Mouse (Mus musculus) kidney, adult 8-10 months (tissue): ENCODE data around the gene Il23a.
"Not testable (repeated sequence)": the region's sequence is repeated elsewhere in the genome, so short reads cannot be mapped to it uniquely, and the experiment has no call there.

Source experiments
- DNase-seq, 2 experiments: peaks; one replicate each; pipeline ENCODE4 v3.0.0; 2022

Gene Il23a

DNA sequence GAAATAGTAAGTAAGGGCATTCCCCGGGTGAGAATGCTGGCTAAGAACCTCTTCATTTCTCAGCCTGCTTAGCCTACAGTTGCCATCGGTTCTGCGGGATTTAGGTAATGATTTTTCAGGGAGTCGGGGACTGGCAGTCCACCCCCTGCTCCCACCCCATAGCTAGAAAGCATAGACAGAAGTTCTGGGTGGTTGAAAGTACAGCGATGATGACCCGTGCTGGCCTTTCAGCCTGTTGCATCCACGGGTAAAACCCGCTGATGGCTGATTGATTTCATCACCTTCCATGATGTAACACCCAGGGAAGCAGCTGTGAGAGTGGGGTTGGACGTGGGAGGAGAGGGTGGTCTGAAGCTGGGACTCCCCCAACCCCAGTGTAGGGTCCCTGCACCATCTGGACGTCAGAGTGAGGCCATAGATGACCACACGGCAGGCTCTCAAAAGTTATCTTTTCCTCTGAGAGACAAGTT, at the start of gene Il23a:
Gene Il23a (minus strand): TSS at position 51 of the 470 bp plus-strand sequence.
- no peak for DNase-seq

GRCm38 (mm10) chr10:128347541-128347940, 49.0 kb upstream of the Il23a start:
- DNase-seq: no peak

DNA sequence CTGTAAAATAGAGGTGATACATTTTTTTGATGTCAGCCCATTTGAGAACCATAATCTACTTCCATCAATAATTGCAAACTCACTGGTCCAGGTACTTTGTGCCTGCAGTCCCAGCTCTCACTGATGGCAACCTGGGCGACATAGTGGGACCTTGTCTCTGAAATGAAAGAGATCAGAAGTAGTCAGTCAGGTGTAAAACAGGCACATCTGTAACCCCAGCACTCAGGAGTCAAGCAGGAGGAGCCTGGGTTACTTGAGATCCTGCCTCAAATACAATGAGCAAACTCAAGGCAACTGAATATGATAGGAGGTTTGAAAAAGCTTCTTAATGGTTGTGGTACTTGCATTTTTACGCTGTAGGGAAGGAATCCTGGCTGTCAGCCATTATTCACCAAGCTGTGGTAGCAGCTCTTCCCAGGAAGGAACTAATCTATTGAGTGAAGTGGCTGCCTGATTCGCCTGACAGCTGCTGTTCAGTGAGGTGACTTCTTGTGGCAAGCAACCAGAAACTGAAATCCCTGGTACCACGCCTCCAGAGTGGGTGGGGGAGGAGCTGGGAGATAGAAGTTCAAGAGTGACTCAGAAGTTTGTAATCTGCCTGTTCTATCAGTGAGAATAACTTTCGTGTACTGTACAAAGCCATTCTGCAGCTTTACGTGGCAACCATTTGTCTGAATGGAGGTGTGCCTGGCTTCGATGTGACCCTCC, 46.2 kb upstream of the Il23a start:
- peak; percentile 77 to 80 for DNase-seq

GRCm38 (mm10) chr10:128343436-128343835, 44.9 kb upstream of the Il23a start:
- DNase-seq: no peak

GRCm38 (mm10) chr10:128340257-128340656, 41.7 kb upstream of the Il23a start:
- DNase-seq: no peak

- DNase-seq: no peak
These were observed 40.4 kb upstream of the Il23a start for GRCm38 (mm10) chr10:128338948-128339347.

DNA sequence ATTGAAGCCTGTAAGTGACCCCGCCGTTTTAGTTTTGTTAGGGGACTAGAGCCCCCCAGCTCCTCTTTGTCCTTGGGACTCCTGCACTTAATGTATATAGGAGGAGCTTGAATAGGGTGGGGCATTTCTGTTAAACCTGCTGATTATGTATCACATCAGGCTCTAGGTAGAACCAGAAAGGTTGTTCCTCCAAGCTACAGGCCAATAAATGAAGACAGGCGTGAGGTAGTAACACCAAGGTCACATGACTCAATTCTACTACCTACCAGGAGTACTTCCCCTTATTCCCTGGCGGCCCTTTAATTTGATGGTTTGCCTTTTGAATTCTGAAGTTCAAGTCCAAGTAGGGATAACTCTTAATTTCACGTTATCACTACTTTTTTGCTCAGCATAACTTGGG, 39.9 kb upstream of the Il23a start:
- DNase-seq: peak in 1 of 2 experiments; percentile 18

DNA sequence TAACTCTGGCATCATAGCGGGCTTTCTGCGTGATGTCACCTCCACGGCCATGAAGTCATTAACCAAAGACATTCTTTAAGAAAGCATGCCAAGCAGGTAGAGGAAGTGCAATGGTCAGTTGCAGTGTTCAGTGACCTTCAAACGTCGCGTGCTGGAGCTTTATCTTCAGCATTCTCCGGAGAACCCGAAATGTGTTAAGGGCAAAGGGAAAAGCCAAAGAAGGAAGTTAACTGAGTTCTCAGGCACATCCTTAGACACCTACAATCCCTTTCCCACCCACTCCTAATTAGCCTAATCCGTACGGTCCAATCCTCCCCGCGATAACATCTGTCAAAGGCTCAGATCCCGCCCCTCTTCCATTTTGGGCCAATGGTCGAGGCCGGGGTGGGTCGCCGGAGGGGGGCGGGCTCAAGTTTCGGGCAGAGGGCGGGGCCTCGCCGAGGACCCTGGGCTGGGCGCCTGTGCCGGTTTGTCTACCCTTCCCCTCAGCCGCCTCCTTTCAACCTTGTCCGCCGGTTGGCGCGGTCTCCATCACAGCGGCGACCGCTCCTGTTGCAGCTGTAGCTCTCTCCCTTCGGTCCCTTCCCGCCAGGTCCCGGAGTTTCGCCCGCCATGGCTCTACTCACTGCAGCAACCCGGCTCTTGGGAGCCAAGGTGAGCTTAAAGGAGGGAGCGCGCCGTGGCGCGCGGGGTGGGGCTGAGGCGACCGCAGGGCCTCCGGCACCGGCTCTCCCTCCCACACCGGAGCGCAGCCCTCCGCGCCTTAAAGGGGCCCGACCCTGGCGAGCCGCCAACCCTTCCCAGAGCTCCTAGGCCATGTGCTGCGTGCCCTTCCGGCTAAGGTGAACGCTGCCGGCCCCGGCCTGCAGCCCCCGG, 39.0 kb upstream of the Il23a start, which contains the start of gene Cs:
Gene Cs (plus strand): TSS at position 429 of the 876 bp plus-strand sequence.
- DNase-seq: peak; percentile 96 to 97

- no peak for DNase-seq
These were observed 38.0 kb upstream of the Il23a start for GRCm38 (mm10) chr10:128336597-128336996.

GRCm38 (mm10) chr10:128336195-128336594, 37.6 kb upstream of the Il23a start:
- peak; percentile 23 to 43 for DNase-seq

DNA sequence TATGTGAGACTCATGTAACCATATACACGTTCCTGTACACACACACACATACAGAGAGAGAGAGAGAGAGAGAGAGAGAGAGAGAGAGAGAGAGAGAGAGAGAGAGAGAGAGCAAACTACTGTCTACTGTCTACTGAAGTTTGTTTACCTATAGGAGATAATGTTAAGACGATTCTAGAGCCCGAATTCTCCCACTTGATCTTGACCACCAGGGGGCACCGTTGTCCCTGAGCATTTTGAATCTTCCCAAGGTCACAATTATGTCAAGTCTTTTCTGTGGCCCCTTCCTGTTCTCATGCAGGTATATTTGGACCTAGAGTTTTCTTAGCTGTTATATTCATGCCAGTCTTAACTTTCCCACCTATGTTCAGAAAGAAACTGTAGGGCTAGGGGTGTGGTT, 37.0 kb upstream of the Il23a start:
- peak; percentile 66 to 89 for DNase-seq

DNA sequence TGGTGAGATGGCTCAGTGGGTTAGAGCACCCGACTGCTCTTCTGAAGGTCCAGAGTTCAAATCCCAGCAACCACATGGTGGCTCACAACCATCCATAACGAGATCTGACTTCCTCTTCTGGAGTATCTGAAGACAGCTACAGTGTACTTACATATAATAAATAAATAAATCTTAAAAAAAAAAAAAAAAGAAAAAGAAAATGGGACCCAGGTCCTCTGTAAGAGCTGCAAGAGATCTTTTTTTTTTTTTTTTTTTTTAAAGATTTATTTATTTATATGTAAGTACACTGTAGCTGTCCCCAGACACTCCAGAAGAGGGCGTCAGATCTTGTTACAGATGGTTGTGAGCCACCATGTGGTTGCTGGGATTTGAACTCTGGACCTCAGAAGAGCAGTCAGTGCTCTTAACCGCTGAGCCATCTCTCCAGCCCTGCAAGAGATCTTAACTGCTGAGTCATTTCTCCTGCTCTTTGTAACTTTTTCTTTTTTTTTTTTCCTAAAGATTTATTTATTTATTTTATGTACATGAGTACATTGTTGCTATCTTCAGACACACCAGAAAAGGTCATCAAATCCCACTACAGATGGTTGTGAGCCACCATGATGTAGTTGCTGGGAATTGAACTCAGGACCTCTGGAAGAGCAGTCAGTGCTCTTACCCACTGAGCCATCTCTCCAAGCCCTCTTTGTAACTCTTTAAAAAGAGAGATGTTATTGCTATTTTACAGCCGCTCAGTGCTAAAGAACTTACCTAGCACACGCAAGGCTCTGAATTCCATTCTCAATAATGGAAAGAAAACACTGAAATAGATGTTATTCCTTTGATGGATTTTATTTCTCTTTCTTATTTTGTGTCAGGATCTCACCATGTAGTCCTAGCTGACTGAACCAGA, 34.1 kb upstream of the Il23a start:
- DNase-seq: not testable (repeated sequence)

GRCm38 (mm10) chr10:128327610-128328009, 29.1 kb upstream of the Il23a start:
- DNase-seq: no peak

DNA sequence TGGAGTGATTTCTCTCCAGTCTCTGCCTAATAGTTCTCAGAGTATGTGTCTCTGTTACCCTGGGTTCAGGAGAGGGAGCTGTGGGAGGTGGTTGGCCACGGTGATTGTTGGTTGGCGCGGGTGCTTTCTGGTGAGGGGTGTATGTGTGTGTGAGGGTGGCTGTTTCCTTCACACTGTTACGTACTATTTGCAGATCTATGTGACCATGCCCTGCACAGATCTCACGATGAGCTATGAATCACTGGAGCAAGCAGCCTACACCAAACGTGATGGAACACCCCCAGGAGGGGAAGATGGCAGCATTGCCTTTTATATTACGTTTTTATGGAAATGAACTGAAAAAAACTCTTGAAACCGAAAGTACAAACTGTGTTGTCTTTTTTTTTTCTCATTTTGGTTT, 28.3 kb upstream of the Il23a start:
- no peak for DNase-seq

DNA sequence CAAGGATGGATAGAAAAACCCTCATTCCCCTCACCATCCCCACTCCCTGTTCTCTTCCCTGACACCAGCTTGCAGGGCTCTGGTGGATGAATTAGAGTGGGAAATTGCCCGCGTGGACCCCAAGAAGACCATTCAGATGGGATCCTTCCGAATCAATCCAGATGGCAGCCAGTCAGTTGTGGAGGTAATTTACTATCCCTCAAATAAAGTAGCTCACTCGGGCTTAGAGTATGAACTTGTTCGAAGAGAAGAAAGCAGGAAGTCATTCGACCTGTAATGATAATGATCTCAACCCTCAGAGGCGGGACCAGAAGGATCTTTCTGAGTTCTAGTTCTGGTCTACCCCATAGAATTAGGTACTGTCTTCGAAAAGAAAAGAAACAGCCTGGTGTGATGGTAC, 25.0 kb upstream of the Il23a start:
- DNase-seq: no peak

GRCm38 (mm10) chr10:128322141-128323108, 23.9 kb upstream of the Il23a start, which contains the start of gene Cnpy2:
Gene Cnpy2, plus strand, starts transcription at chr10:128322459.
- peak; percentile 84 to 86 for DNase-seq

GRCm38 (mm10) chr10:128321641-128322040, 23.1 kb upstream of the Il23a start:
- DNase-seq: no peak

DNA sequence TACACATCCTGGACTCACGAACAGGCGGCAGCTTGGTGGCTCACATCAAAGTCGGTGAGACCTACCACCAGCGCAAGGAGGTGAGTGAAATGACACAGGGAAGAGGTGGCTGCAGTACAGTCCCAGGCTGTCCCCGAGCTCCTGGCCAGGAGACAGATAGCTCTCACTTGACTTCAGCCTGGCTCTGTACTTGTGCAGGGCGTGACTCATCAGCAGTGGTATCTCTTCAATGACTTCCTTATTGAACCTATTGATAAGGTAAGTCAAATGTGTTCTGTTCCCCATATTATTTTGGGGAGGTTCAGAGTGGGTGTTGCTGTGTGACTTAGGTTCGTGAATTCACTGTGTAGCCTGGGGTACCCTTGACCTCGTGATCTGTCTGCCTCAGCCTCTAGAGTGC, 17.0 kb upstream of the Il23a start:
- DNase-seq: no peak

GRCm38 (mm10) chr10:128310902-128311301, 12.3 kb upstream of the Il23a start:
- no peak for DNase-seq

DNA sequence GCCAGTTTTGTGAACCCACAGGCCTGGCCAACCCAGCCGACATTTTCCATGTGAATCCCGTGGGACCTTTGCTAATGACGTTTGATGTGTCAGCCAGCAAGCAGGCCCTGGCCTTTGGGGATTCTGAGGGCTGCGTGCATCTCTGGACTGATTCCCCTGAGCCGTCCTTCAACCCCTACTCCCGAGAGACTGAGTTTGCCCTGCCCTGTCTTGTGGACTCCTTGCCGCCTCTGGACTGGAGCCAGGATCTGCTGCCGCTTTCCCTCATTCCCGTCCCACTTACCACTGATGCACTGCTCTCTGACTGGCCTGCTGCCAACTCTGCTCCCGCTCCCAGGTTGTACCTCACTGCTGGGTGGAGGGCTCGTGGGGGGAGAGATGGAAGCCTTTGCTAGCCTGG, 11.6 kb upstream of the Il23a start:
- DNase-seq: peak; percentile 23 to 38

DNA sequence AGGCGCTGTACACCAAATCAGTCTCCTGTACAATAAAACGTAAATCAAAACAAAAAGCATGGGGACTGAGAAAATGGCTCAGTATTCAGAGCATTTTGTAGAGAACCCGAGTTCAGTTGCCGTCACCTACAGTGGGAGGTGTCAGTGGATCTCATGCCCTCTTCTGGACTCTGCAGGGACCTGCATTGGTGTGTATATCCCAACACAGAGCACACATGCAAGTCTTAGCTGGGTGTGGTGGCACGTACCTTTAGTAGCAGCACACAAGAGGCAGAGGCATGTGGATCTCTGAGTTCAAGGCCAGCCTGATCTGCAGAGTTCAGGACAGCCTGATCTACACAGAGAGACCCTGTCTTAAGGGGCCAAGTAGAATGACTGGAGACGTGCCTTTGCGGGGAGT, 11.1 kb upstream of the Il23a start:
- DNase-seq: no peak
